8 mouse cellular contexts compared by ENCODE assay signal in the genomic region with DNA sequence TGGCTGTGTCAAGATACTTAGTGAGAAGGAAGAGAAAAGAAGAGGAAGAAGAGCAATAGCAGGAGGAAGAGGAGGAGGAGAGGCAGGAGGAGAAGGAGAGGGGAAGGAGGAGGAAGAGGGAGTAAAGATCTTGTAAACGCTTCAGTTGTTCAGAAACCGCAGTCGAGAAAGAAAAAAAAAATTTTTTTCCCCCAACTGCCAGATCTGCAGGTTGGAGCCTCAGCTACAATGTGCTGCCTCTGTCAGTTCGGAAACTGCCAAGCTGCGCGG. TPM values are rescaled to one million over a fixed set of nuclear protein-coding genes. Genes with fewer than 3 reads are reported as not detected.
DNase-seq lines count a peak whose midpoint lies in the region; ATAC-seq lines count a peak whose summit lies in the region.

No protein-coding gene starts in this region.

- H3K4me2 ChIP-seq in heart, embryonic 12.5 days, result peak overlapping the region; percentile 99
- H3K4me2 ChIP-seq in forebrain, embryonic 13.5 days, result peak overlapping the region; percentile 78
- peak overlapping the region; percentile 100 for H3K4me2 ChIP-seq in liver, embryonic 15.5 days

- H3K36me3 ChIP-seq in heart, embryonic 12.5 days, result peaks cover 6% of the 10 kb centered on the region; the same call in 1 of the 2 replicates
- no peaks in the 10 kb centered on the region for H3K36me3 ChIP-seq in forebrain, embryonic 13.5 days (ENCODE audit: poor library complexity, severe bottlenecking)
- H3K36me3 ChIP-seq in liver, embryonic 15.5 days (replicated peaks), result peaks cover 30% of the 10 kb centered on the region

- H3K9ac ChIP-seq in heart, embryonic 12.5 days, result peak overlapping the region; percentile 90
- peak overlapping the region; percentile 77 for H3K9ac ChIP-seq in forebrain, embryonic 13.5 days
- H3K9ac ChIP-seq in liver, embryonic 15.5 days, result peak overlapping the region; percentile 89

- peak overlapping the region; percentile 77 for H3K4me3 ChIP-seq in heart, embryonic 12.5 days
- H3K4me3 ChIP-seq in forebrain, embryonic 13.5 days, result peak overlapping the region; percentile 71
- peak overlapping the region; percentile 77 for H3K4me3 ChIP-seq in liver, embryonic 15.5 days (replicated peaks)

- H3K27me3 ChIP-seq in heart, embryonic 12.5 days (replicated peaks), result no peaks in the 10 kb centered on the region
- peaks cover 14% of the 10 kb centered on the region for H3K27me3 ChIP-seq in forebrain, embryonic 13.5 days
- peaks cover 14% of the 10 kb centered on the region for H3K27me3 ChIP-seq in liver, embryonic 15.5 days

- peak overlapping the region; percentile 88 for H3K27ac ChIP-seq in heart, embryonic 12.5 days (ENCODE audit: poor library complexity, severe bottlenecking)
- peak overlapping the region; percentile 89 for H3K27ac ChIP-seq in forebrain, embryonic 13.5 days
- peak overlapping the region; percentile 91 for H3K27ac ChIP-seq in liver, embryonic 15.5 days (replicated peaks)

- 1% methylated on average over 6 of the region's 6 CpGs for WGBS in heart, embryonic 12.5 days
- WGBS in forebrain, embryonic 13.5 days, result 2% methylated on average over 6 of the region's 6 CpGs
- 0% methylated on average over 6 of the region's 6 CpGs for WGBS in liver, embryonic 15.5 days (ENCODE audit: insufficient replicate concordance)

- ATAC-seq in heart, embryonic 12.5 days (ENCODE audit: insufficient number of reproducible peaks, low FRiP score), result no peak
- no peak for ATAC-seq in forebrain, embryonic 13.5 days
- ATAC-seq in liver, embryonic 15.5 days (ENCODE audit: insufficient read depth), result no peak

- no peak for DNase-seq in heart, adult 18-20 months
- DNase-seq in A20 (ENCODE audit: low read depth, low spot score), result peak; percentile 78
- DNase-seq in cerebellum, adult 11-12 months, result no peak
- no peak for DNase-seq in urinary bladder, postnatal 14 days (ENCODE audit: low spot score)
- DNase-seq in left cerebral cortex, adult 18-20 months (ENCODE audit: low spot score in 2 of 2), result no peak

- peaks cover 43% of the 10 kb centered on the region for H3K4me1 ChIP-seq in heart, embryonic 12.5 days (replicated peaks)
- peaks cover 26% of the 10 kb centered on the region for H3K4me1 ChIP-seq in forebrain, embryonic 13.5 days
- H3K4me1 ChIP-seq in liver, embryonic 15.5 days (replicated peaks), result peaks cover 64% of the 10 kb centered on the region

- H3K9me3 ChIP-seq in heart, embryonic 12.5 days (replicated peaks), result no peaks in the 10 kb centered on the region
- H3K9me3 ChIP-seq in forebrain, embryonic 13.5 days (replicated peaks), result no peaks in the 10 kb centered on the region
- H3K9me3 ChIP-seq in liver, embryonic 15.5 days (replicated peaks), result no peaks in the 10 kb centered on the region

RNA-seq across cellular contexts. Expression of gene Cdc42ep3, which starts 0.8 kb away (rescaled TPM):
- polyA plus RNA-seq in heart, embryonic 12.5 days (2016; fragmentation: Nextera tagmentation; extraction: Ambion mirVana), result 41.3 and 42.8 TPM in 2 replicates
- 10 to 100 TPM; 23.5 to 29.8 TPM for total RNA-seq in heart, adult 18-20 months (2021)
- polyA plus RNA-seq in forebrain, embryonic 13.5 days (2015; fragmentation: Nextera tagmentation; extraction: Ambion mirVana), result 33.5 TPM in 2 replicates
- 60.0 and 62.2 TPM in 2 replicates for polyA plus RNA-seq in liver, embryonic 15.5 days (2015; fragmentation: Nextera tagmentation; extraction: Ambion mirVana)
- 10 to 100 TPM; 16.4 to 17.8 TPM for total RNA-seq in left cerebral cortex, adult 18-20 months (2021)
